Mouse (Mus musculus) gastrocnemius, postnatal 25 days (tissue): ENCODE data around the gene Zfp282. TPM values are rescaled to one million over a fixed set of nuclear protein-coding genes. Genes with fewer than 3 reads are reported as not detected.

Experiments
- total RNA-seq, 2 experiments: library from RNA; stranded (reverse); gene quantifications; 1 replicate in 1 of 2; 2 replicates in 1 of 2; pipeline ENCODE4 v1.2.3; 2021

The Zfp282 gene
- total RNA-seq, 2 experiments from 2014 or later, result 5.7 to 5.9 TPM

Other genes with a start within 250 kb of the Zfp282 start
- 10 to 100 TPM; 18.1 to 22.5 TPM for gene Pdia4, start 63.8 kb upstream of the Zfp282 start, total RNA-seq
- gene Zfp786, start 46.3 kb upstream of the Zfp282 start, total RNA-seq, result under 1 TPM; 0.48 to 0.69 TPM
- 1 to 10 TPM; 4.7 to 4.8 TPM for gene Zfp398, start 41.5 kb upstream of the Zfp282 start, total RNA-seq
- 1 to 10 TPM; 6.4 to 6.7 TPM for gene Zfp212, start 43.3 kb downstream of the Zfp282 start, total RNA-seq
- gene Zfp956, start 76.2 kb downstream of the Zfp282 start, total RNA-seq, result 1 to 10 TPM; 3.6 to 4.0 TPM
- gene Zfp777, start 171.7 kb downstream of the Zfp282 start, total RNA-seq, result 10 to 100 TPM; 12.6 to 16.2 TPM
- 1 to 10 TPM; 8.4 to 8.5 TPM for gene Zfp746, start 209.4 kb downstream of the Zfp282 start, total RNA-seq